Mouse (Mus musculus): Measurements from ENCODE around the gene Marveld1.

Marveld1 gene

GRCm38 (mm10) chr19:42139724-42140517 is 7.3 kb upstream of the Marveld1 start:
- DNase-seq: no peak

- no peak for DNase-seq
These were observed 5.2 kb upstream of the Marveld1 start for GRCm38 (mm10) chr19:42141998-42142397.

GRCm38 (mm10) chr19:42142757-42143156 is 4.4 kb upstream of the Marveld1 start:
- DNase-seq: no peak

- no peak for DNase-seq
These were observed 3.1 kb upstream of the Marveld1 start for GRCm38 (mm10) chr19:42144067-42144466.

- DNase-seq: peak; percentile 79 to 91
These were observed 2.5 kb upstream of the Marveld1 start for GRCm38 (mm10) chr19:42144541-42145167.

GRCm38 (mm10) chr19:42145210-42145609 is 2.0 kb upstream of the Marveld1 start:
- no peak for DNase-seq

- no peak for DNase-seq
These were observed 1.5 kb upstream of the Marveld1 start for GRCm38 (mm10) chr19:42145731-42146130.

GRCm38 (mm10) chr19:42146276-42147010 is 757 bp upstream of the Marveld1 start:
- no peak for DNase-seq

GRCm38 (mm10) chr19:42147769-42148568 is 769 bp downstream of the Marveld1 start:
- peak in 1 of 2 experiments; percentile 44 for DNase-seq

GRCm38 (mm10) chr19:42148569-42148860 is 1.3 kb downstream of the Marveld1 start:
- no peak for DNase-seq

- peak; percentile 83 to 91 for DNase-seq
These were observed 4.8 kb downstream of the Marveld1 start for GRCm38 (mm10) chr19:42151990-42152389.

- DNase-seq: no peak
These were observed 10.5 kb downstream of the Marveld1 start for GRCm38 (mm10) chr19:42157493-42158237.

GRCm38 (mm10) chr19:42158246-42159017 is 11.2 kb downstream of the Marveld1 start:
- no peak for DNase-seq

GRCm38 (mm10) chr19:42163764-42164163 is 16.6 kb downstream of the Marveld1 start, which contains the start of gene Zfyve27:
TSS of gene Zfyve27 (plus strand) at chr19:42163951.
- DNase-seq: no peak

- DNase-seq: no peak
These were observed 17.0 kb downstream of the Marveld1 start for GRCm38 (mm10) chr19:42164188-42164587.

- peak; percentile 71 to 90 for DNase-seq
These were observed 18.9 kb downstream of the Marveld1 start for GRCm38 (mm10) chr19:42166130-42166529.

- DNase-seq: no peak
These were observed 19.6 kb downstream of the Marveld1 start for GRCm38 (mm10) chr19:42166766-42167165.

- DNase-seq: no peak
These were observed 20.3 kb downstream of the Marveld1 start for GRCm38 (mm10) chr19:42167489-42167888.

GRCm38 (mm10) chr19:42169322-42169975 is 22.2 kb downstream of the Marveld1 start:
- DNase-seq: peak; percentile 20 to 36

All from kidney, adult 8-10 months (tissue).